Mouse (Mus musculus) heart, embryonic 12.5 days (tissue): ENCODE results near the gene Rps27a. TPM values are rescaled to one million over a fixed set of nuclear protein-coding genes. Genes with fewer than 3 reads are reported as not detected.

Experiments
- ATAC-seq: fragments of 200-750 bp; cut with Nextera tagmentation; 2 replicates; pipeline ENCODE4 v1.8.0; 2017; ENCODE audit warnings: moderate TSS enrichment, moderate library complexity; ENCODE audit not compliant: insufficient number of reproducible peaks, low FRiP score
- H3K27ac ChIP-seq: fragments of 300-500 bp; sonication (generic); 2 replicates; pipeline ENCODE4 v1.5.1; 2016; ENCODE audit warnings: mild to moderate bottlenecking, moderate library complexity; ENCODE audit not compliant: poor library complexity, severe bottlenecking
- H3K27me3 ChIP-seq: fragments of 300-500 bp; sonication (generic); replicated peaks from 2 replicates; pipeline ENCODE4 v1.6.1; 2016; ENCODE audit warnings: mild to moderate bottlenecking, moderate library complexity
- H3K36me3 ChIP-seq: fragments of 300-500 bp; sonication (generic); 2 replicates; pipeline ENCODE4 v1.6.1; 2016; ENCODE audit warnings: mild to moderate bottlenecking, moderate library complexity
- H3K4me1 ChIP-seq: fragments of 300-500 bp; sonication (generic); replicated peaks from 2 replicates; pipeline ENCODE4 v1.6.1; 2016; ENCODE audit warnings: mild to moderate bottlenecking
- H3K4me2 ChIP-seq: fragments of 300-500 bp; sonication (generic); 2 replicates; pipeline ENCODE4 v1.6.1; 2016; ENCODE audit warnings: mild to moderate bottlenecking, moderate library complexity
- H3K4me3 ChIP-seq: fragments of 300-500 bp; sonication (generic); 2 replicates; pipeline ENCODE4 v1.5.1; 2016; ENCODE audit warnings: mild to moderate bottlenecking
- H3K9ac ChIP-seq: fragments of 300-500 bp; sonication (generic); 2 replicates; pipeline ENCODE4 v1.6.1; 2016; ENCODE audit warnings: mild to moderate bottlenecking, moderate library complexity
- H3K9me3 ChIP-seq: fragments of 300-500 bp; sonication (generic); replicated peaks from 2 replicates; pipeline ENCODE4 v1.6.1; 2016; ENCODE audit warnings: mild to moderate bottlenecking, moderate library complexity
- WGBS: fragments of 180-500 bp; shearing (Covaris S2); methylation state at CpG from one replicate; pipeline ENCODE4 v1.1.7; 2016; 5-methylcytosine and 5-hydroxymethylcytosine counted together
- polyA plus RNA-seq: library from polyadenylated mRNA; unstranded; fragments of >200 nt; fragmentation: Nextera tagmentation; extraction: Ambion mirVana; gene quantifications from 2 replicates; pipeline ENCODE4 v1.2.1, GENCODE M21; 2016

The Rps27a gene
- polyA plus RNA-seq, 1 experiment from 2014 or later: 709 TPM

DNA sequence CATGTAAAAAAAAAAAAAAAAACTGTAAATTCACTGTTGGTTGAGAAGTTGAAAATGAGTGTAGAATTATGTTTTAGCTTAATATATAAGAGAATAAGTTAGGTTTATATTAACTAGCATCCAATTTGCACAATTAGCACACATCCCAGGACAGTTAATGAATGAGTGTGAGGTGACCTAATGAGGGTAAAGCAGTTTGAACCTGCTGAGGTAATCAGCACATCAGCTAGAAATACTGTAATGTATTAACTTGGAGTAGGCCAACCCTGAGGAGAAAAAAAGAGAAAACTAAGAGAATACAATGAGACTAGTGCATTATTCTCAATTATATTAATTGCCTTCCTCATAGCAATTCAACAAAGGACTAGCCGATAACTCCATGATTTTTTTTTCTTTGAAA, 38.5 kb downstream of the Rps27a start:
- no peaks in the 10 kb centered on the region for H3K27me3 ChIP-seq
- no peak overlapping the region for H3K4me3 ChIP-seq
- H3K9ac ChIP-seq: no peak overlapping the region
- WGBS: 94% methylated on average over 1 of the region's 1 CpGs
- H3K36me3 ChIP-seq: peaks cover 24% of the 10 kb centered on the region
- ATAC-seq: no peak
- H3K27ac ChIP-seq: no peak overlapping the region
- 0 out of 2 replicates have a peak, but pooled peaks cover 4% of the 10 kb centered on the region for H3K4me1 ChIP-seq
- H3K4me2 ChIP-seq: no peak overlapping the region
- H3K9me3 ChIP-seq: no peaks in the 10 kb centered on the region

DNA sequence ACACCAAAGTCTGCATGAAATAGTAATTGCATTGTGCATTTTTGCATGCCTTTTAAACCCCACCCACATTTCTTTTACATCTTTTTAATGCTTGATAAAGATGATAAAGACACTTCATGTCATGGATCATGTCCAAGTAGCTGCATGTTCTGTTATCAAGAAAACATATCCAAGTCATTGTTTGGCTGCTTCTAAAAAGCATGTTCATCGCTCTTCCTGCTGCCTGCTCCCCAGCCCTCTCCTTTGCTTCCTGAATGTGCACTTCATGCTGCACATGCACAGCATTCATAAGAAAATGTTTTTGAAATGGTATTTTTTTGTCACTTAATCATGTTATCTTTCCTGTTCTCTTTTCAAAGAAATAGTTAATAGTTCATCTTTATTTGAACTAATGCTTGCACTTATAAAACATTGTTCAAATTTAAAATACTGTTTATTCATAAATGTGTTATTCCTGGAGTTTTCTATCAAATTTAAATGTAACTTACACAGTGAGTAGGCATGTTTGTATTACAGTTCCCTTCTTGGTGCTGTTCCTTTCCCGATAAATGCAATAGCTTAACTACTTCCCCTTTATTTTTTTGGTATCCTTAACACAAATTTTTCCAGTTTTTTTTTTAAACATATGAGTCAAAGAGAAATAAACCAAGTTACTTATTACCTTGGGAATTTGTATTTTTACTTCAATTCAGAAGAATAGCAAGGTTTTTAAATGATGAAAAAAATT, 42.8 kb downstream of the Rps27a start:
- H3K27me3 ChIP-seq: no peaks in the 10 kb centered on the region
- H3K9me3 ChIP-seq: no peaks in the 10 kb centered on the region
- 85% methylated on average over 2 of the region's 2 CpGs for WGBS
- no peak overlapping the region for H3K9ac ChIP-seq
- H3K4me1 ChIP-seq: no peaks in the 10 kb centered on the region
- H3K27ac ChIP-seq: no peak overlapping the region
- H3K36me3 ChIP-seq: peaks cover 27% of the 10 kb centered on the region
- H3K4me3 ChIP-seq: no peak overlapping the region
- ATAC-seq: no peak
- H3K4me2 ChIP-seq: no peak overlapping the region

DNA sequence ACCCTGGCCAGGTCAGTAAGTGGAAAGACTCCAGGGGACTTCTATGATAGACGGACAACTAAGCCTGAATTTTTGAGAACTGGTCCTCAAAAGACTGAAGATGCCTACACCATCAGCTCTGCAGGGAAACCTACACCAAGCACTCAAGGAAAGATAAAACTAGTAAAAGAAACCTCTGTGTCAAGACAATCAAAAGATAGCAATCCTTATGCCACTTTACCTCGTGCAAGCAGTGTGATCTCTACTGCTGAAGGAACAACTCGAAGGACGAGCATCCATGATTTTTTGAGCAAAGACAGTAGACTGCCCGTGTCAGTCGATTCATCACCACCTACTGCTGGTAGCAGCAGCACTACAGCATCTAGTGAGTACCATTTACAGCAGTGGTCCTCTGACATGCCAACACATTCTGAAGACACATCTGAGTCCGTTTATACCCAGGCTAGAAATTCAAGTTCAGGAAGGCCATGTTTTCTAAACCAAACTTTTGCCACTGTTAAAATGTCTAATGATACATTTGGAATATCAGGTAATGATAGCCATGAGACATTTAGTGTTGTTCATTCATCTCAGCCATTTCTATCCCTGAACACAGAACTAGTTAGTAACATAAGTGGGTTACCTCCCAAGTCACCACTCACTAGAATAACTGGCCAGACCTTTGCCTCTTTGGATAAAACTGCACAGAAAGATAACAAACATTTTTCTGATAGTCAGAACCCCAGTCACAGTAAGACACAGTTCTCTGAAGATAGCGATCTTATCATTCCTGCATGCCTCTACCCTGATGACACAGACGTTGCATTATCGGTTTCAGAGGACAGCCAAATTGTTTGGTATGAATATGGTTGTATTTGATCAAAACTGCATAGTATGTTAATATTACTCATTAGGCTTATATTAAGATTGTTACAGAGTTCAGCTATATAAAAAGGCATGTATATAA, 43.7 kb downstream of the Rps27a start:
- no peaks in the 10 kb centered on the region for H3K4me1 ChIP-seq
- H3K27me3 ChIP-seq: no peaks in the 10 kb centered on the region
- H3K4me2 ChIP-seq: no peak overlapping the region
- no peaks in the 10 kb centered on the region for H3K9me3 ChIP-seq
- WGBS: 76% methylated on average over 10 of the region's 10 CpGs
- H3K27ac ChIP-seq: no peak overlapping the region
- H3K4me3 ChIP-seq: no peak overlapping the region
- no peak for ATAC-seq
- H3K9ac ChIP-seq: no peak overlapping the region
- peaks cover 31% of the 10 kb centered on the region for H3K36me3 ChIP-seq

DNA sequence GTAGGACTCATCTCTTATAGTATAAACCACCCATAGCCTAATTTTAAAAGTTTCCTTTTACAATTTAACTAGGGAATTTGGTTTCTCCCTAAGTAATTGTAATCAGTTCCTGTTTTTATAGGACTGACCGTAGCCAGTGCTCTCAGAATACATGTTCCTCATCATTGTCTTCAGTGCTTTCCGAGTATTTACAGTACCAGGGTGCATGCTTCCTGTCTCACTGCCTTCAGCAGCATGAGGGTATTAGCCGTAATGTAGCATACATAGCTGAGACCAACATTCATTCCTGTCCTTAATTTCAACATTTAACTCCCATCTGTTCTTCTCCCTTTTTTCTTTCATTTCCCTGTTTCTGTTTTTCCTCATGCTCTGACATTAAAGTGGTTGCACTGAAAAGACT, 50.9 kb downstream of the Rps27a start:
- Histone ChIP-seq H3K9ac (no peak overlapping the region), H3K27me3 (no peaks in the 10 kb centered on the region), H3K27ac (no peak overlapping the region), H3K4me1 (no peaks in the 10 kb centered on the region), H3K4me2 (no peak overlapping the region), H3K4me3 (no peak overlapping the region), H3K9me3 (no peaks in the 10 kb centered on the region), H3K36me3 (peaks cover 31% of the 10 kb centered on the region)
- no peak for ATAC-seq
- WGBS: 68% methylated on average over 3 of the region's 3 CpGs

Other genes with a start within 250 kb of the Rps27a start
- 31.4 and 32.0 TPM in 2 replicates for gene Ccdc88a, start 174.5 kb downstream of the Rps27a start, polyA plus RNA-seq
- gene Prorsd1, start 33.1 kb downstream of the Rps27a start, polyA plus RNA-seq: 22.9 and 23.5 TPM in 2 replicates
- 39.4 and 40.8 TPM in 2 replicates for gene Mtif2, start 21.7 kb downstream of the Rps27a start, polyA plus RNA-seq
- gene Clhc1, start 159 bp downstream of the Rps27a start, polyA plus RNA-seq: 0.10 and 0.49 TPM in 2 replicates
- gene Rtn4, start 144.8 kb upstream of the Rps27a start, polyA plus RNA-seq: 77.8 and 81.6 TPM in 2 replicates